Mouse (Mus musculus) left cerebral cortex, postnatal 4 days (tissue): ENCODE results near the gene Krt222. TPM values are rescaled to one million over a fixed set of nuclear protein-coding genes. Genes with fewer than 3 reads are reported as not detected.

Source experiments
- total RNA-seq, 2 experiments: library from RNA; stranded (reverse); gene quantifications; 2 replicates each; pipeline ENCODE4 v1.2.3; 2021

Gene Krt222
- total RNA-seq, 2 experiments from 2014 or later = 9.2 to 10.8 TPM

Other genes with a start within 250 kb of the Krt222 start
- 10 to 100 TPM; 28.2 to 28.4 TPM for gene Top2a, start 219.9 kb downstream of the Krt222 start, total RNA-seq
- gene Igfbp4, start 202.8 kb downstream of the Krt222 start, total RNA-seq = 10 to 100 TPM; 66.1 to 80.1 TPM
- gene Tns4, start 154.8 kb downstream of the Krt222 start, total RNA-seq = not detected
- gene Ccr7, start 89.0 kb downstream of the Krt222 start, total RNA-seq = not detected
- gene Smarce1, start 13.1 kb downstream of the Krt222 start, total RNA-seq = 100 to 1,000 TPM; 136 to 140 TPM
- gene Krt24, start 41.2 kb upstream of the Krt222 start, total RNA-seq = not detected
- not detected for gene Krt25, start 78.9 kb upstream of the Krt222 start, total RNA-seq
- gene Krt26, start 93.9 kb upstream of the Krt222 start, total RNA-seq = not detected
- not detected for gene Krt27, start 107.0 kb upstream of the Krt222 start, total RNA-seq
- gene Krt28, start 130.8 kb upstream of the Krt222 start, total RNA-seq = not detected
- gene Krt10, start 145.3 kb upstream of the Krt222 start, total RNA-seq = 10 to 100 TPM in 1 of 2 experiments, 1 to 10 TPM in 1; 9.5 to 12.3 TPM
- 1 to 10 TPM; 1.2 to 1.7 TPM for gene Krt12, start 178.2 kb upstream of the Krt222 start, total RNA-seq
- gene Krt20, start 194.1 kb upstream of the Krt222 start, total RNA-seq = not detected
- not detected for gene Krt23, start 249.1 kb upstream of the Krt222 start, total RNA-seq